Mouse (Mus musculus) cerebellum, adult 9-11 months (tissue): ENCODE data around the gene Tdrd9.
"Not testable (repeated sequence)": the region's sequence is repeated elsewhere in the genome, so short reads cannot be mapped to it uniquely, and the experiment has no call there.

ENCODE experiments used
- DNase-seq: peaks from one replicate; pipeline ENCODE4 v3.0.0; 2022

Tdrd9 gene

DNA sequence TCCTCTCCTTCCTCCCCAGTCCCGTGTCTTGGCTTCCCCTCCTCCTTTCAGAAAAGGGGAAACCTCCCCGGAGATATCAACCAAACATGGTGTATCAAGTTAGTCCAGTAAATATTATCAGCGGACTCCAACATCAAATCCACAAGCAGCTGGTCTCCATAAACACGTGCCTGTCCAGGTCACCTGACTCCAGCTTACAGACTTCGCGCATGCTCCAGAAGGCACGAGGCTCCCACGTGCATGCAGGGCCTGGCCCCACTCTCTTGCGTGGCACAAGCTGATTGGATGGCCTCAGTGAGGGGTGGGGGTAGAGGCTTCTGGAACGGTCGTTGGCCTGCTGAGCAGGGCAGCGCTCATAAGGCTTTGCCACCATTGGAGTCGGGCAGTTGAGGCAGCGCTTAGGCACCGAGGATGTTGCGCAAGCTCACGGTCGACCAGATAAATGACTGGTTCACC lies at the start of gene Tdrd9:
Tdrd9 (plus strand) TSS at position 329 of the 456 bp plus-strand sequence.
- DNase-seq, result no peak

GRCm38 (mm10) chr12:111923117-111923516 lies 48.2 kb upstream of the Tdrd9 start:
- DNase-seq, result no peak

DNA sequence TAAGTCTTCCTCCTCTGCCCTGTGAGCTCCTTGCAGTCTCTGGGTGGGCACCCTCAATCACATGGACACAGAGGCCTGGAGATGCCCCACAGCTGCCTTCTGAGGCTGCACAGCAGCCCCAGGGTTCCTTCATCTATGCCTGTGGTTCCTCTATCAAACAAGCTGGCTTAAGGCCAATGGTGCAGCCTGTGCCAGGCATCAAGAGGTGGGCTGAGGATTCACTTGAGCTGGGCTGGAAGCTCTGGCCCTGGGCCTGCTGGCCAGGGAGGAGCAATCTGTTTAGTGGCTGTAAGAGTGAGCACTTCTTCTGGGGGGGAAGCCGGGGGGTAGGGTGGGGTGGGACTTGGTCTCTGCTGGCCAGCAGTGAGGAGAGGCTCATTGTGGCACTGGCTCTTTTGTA lies 44.0 kb upstream of the Tdrd9 start:
- DNase-seq, result no peak

- DNase-seq, result no peak
Measured at GRCm38 (mm10) chr12:111928411-111928966, 42.9 kb upstream of the Tdrd9 start.

- no peak for DNase-seq
Measured at GRCm38 (mm10) chr12:111931411-111932025, 39.8 kb upstream of the Tdrd9 start.

- DNase-seq, result no peak
Measured at GRCm38 (mm10) chr12:111932513-111932912, 38.8 kb upstream of the Tdrd9 start.

DNA sequence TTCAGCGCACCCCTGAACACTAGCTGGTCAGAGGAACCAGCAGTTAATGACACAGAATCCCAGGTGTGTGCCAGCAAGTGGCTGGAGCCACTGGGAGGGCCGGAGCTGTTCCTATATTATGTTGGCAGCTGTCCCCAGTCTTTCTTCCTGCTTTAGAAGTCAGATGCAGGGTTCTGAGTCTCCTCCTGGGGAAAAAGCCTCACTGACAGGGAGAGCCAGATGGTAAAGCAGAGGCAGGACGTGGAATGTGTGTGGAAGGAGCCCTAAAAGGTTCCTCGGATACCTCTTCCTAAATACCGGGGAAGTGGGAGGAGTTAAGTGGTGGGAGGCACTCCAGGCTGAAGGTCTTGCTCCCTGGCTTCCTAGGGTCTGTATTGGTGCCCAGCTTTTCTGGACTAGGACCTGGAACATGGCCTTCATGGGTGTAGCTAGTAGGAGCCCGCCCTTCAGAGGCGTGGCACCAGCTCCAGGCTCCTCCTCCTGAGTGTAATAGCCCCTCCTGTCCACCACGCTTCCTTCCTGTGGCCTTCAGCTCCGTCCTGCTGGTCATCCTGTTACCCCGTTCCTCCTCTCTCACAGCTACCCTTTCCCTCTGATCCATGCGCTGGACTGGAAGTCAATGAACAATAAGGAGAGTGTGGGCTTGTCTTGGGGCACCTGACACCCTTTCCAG lies 38.2 kb upstream of the Tdrd9 start:
- no peak for DNase-seq

GRCm38 (mm10) chr12:111933971-111934370 lies 37.4 kb upstream of the Tdrd9 start:
- no peak for DNase-seq

- DNase-seq, result no peak
Measured at GRCm38 (mm10) chr12:111936706-111937550, 34.4 kb upstream of the Tdrd9 start.

DNA sequence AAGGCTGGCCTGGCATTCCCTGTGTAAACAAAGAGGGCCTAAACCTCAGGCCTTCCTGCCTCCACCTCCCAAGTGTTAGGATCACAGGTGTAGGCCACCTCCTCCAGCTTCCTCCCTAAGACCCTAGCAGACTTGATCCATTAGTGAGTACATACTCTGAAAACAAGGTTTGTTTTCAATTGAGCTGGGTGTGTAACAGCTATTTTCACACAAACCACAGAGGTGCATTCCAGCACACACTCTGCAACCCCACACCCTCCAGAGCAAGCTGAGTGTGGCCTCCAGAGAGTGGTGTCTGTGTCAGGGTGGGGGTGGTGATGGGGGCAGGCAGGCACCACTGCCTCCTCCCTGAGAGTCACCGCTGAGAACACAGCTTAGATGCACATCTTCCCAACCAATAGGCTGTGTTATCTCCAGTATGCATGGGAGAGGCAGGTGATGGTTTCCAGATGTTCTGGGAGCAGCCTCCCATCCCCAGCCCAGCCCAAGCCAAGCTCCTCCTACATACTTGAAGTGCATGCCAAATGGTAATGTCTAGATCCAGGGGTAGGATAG lies 32.7 kb upstream of the Tdrd9 start:
- no peak for DNase-seq

- no peak for DNase-seq
Measured at GRCm38 (mm10) chr12:111943421-111944064, 27.8 kb upstream of the Tdrd9 start.

DNA sequence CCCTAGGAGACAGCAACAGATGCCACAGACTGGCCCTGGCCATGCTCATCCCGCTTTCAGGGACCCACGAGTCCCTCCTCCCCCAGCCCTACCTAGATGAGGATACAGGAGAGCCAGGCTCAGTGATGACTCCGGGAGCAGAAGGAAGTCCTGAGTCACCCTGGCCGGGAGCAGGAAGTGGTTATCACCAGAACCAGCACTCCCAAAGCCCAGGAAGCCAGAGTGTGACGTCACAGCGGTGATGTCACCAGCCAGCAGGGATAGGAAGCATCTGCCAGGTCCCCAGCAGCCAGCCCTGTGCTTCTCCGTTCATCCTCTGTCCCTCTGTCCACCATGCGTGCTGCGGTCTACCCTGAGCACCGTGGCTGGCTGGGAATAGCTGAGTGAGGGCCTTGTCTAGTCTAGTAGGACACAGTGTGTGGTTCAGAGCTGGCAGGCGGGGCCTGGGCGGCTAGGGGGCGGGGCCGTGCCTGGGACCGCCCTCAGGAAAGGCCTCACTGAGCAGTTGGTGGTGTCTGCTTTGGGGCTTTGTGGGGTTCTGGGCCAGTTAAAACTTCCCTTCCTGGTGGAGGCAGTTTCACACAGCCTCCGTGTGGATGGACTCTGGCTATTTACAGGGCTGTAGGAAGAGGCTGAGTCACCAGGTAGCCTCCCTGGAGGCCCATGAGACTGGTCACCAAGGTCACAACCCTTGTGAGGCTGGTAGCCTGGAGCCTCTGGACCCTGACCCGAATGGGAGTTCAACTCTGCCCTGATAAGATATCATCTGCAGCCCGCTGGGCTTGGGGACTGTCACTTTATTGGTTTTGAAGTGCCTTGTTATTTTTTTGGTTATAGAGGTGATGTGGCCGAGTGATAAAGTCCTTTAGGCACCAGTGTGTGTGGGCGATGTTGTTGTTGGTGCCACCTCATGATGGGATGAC lies 27.0 kb upstream of the Tdrd9 start:
- DNase-seq, result not testable (repeated sequence)

DNA sequence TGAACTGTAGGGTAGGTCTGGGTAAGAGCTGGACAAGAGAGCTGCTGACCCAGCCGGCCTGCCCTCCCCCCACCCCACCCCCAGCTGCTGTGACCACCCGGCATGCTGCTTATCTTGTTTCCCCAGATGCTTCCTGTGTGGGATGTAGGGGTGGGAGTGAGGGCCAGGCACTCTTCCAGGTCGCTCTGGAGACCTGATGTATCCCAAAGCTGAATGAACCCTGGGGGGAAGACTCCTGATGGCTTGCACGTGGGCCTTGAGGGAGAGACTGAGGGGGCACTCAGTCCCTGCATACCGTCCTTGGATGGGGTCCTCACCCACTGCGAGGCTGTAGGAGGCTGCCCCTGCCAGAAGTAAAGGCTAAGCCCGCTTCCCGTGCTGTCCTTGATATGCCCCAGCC lies 26.2 kb upstream of the Tdrd9 start:
- DNase-seq, result no peak

GRCm38 (mm10) chr12:111945765-111946655 lies 25.3 kb upstream of the Tdrd9 start:
- not testable (repeated sequence) for DNase-seq

- DNase-seq, result peak; percentile 78
Measured at GRCm38 (mm10) chr12:111946716-111947115, 24.6 kb upstream of the Tdrd9 start.

DNA sequence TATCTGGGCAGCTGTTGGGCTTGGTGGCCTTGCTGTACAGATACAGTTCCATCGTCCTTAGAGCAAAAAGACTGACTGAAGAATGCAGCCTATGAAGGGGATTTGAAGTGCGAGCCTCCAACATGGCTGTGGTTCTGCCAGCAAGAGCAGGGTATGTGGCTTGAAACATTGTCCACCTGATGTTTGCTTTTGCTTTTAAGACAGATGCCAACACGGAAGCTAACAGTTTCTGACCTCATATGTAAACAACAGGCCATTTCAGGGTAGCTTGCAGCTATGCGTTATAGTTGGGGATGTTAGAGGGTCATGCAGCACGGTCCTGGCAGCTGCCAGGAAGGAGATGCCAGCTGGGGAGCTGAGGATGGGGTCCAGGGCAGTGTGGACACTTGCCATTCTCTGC lies 20.9 kb upstream of the Tdrd9 start:
- DNase-seq, result no peak

DNA sequence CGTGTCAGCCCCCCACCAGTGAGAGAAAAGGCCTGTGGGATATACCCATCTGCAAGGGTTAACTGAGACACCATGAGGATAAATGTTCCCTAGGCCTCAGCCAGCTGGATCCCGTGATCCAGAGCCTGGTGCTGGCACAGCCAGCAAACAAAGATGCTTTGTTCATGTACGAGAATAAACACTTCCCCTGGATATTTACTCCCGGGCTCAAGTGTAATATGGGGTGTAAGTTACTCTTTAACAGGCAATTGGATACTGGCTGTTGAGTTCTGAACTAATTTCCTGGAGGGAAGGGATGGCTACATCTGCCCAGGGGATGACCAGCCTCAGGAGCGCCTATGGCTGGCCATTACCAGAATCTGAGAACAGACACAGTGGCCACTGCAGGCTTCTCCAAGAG lies 19.7 kb upstream of the Tdrd9 start:
- no peak for DNase-seq

- no peak for DNase-seq
Measured at GRCm38 (mm10) chr12:111956173-111956572, 15.2 kb upstream of the Tdrd9 start.

GRCm38 (mm10) chr12:111958101-111958865 lies 13.1 kb upstream of the Tdrd9 start:
- DNase-seq, result peak; percentile 70

DNA sequence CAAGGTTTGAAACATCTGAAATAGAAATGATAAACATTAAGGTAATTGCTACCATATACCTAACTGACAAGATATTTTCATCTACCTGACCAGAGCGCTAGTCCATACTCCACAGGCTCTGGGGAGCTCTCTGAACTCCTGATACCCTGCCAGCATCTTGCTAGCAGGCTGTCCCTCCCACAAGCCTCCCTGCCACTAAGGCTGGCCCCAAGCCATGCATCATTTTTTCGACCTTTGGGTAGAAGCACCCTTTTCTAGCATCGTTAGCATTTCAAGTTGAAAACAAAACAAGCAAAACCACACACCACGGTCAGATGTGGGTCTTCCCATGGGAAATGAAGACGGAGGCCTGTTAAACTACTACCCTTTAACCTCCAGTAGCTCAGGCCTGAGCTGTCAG lies 8.0 kb upstream of the Tdrd9 start:
- DNase-seq, result no peak
